Mouse (Mus musculus): ENCODE results near the gene Dnajc17. TPM values are rescaled to one million over a fixed set of nuclear protein-coding genes. Genes with fewer than 3 reads are reported as not detected.
A peak's percentile ranks its signal among the peaks of the same experiment; 100 is the strongest.

Gene Dnajc17
- polyA plus RNA-seq, 1 experiment from 2014 or later: 28.2 TPM

- no peaks in the 10 kb centered on the region for H3K36me3 ChIP-seq (replicated peaks)
- WGBS: 88% methylated on average over 5 of the region's 5 CpGs
Observed at GRCm38 (mm10) chr2:119190969-119191368, 17.6 kb downstream of the Dnajc17 start.

DNA sequence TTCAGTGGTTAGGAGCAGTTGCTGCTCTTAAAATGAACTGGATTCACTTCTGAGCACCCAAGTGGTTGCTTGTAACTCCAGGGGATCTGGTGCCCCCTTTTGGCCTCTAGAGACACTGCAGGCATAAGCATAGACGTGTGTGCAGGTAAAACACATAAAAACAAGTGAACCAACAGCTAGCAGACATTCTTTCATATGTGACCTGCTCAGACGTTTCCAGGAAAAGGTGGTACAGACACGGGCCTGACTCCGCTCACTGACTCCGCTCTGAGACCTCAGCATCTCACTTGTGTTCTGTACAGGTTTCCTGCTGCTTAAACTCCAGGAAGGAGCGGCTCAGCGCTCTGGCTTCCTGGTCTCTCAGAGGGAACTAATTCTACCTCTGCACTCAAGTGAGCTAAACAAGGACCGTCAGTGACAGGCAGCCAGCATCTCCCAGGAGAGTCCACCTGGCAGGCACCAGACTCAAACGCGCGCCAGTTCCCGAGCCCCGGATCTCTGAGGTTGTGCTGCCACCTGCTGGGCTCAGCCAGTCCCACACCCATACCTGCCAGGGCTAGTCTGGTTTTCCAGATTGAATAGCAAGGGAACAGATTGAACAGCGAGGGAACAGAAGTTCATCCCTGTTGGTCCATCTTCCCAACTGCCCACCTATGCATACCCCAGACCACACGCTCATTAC lies 19.4 kb downstream of the Dnajc17 start:
- Histone ChIP-seq H3K27me3 (ENCODE audit: poor library complexity, severe bottlenecking) (no peaks in the 10 kb centered on the region), H3K4me3 (peak overlapping the region; percentile 39), H3K9me3 (no peaks in the 10 kb centered on the region), H3K27ac (no peak overlapping the region), H3K4me1 (peaks cover 7% of the 10 kb centered on the region), H3K36me3 (replicated peaks) (peaks cover 15% of the 10 kb centered on the region)
- peak; percentile 86 for DNase-seq (ENCODE audit: extremely low spot score, low spot score)
- WGBS: 5% methylated on average over 15 of the region's 15 CpGs

More at GRCm38 (mm10) chr2:119190969-119191368, 17.6 kb downstream of the Dnajc17 start:
- no peaks in the 10 kb centered on the region for H3K9me3 ChIP-seq
- H3K4me1 ChIP-seq: peaks cover 9% of the 10 kb centered on the region
- no peak overlapping the region for H3K4me3 ChIP-seq
- no peak overlapping the region for H3K27ac ChIP-seq
- no peaks in the 10 kb centered on the region for H3K27me3 ChIP-seq (ENCODE audit: poor library complexity, severe bottlenecking)
- no peak for DNase-seq (ENCODE audit: extremely low spot score, low spot score)

- Histone ChIP-seq H3K4me3 (no peak overlapping the region), H3K27ac (no peak overlapping the region)
Observed at GRCm38 (mm10) chr2:119182914-119183313, 25.7 kb downstream of the Dnajc17 start.

DNA sequence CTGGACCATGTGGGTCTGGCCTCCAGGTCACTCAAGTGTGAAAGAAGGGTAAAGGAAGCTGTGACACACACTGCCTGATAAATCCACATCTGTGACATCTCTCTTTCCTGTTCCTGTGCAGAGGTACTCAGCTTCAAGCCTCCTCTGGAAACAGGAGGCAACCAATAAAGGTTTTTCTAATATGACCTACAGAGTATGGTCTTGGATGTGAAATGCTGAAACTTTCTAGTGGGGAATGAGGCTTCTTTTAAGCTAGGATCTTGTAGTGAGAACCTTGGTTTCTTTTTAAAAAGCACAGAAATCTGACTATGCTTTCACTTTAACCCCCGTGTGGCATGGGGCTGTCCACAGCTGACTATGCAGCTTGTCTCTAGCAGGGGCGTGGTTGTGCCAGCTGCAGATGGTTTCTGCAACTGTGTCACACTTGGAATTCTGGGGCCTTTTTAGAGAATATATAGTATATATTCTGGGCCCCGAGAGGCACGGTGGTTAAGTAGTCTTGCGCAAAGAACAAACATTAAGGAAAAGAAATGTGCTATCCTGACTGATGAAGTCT lies 31.1 kb downstream of the Dnajc17 start:
- Histone ChIP-seq H3K4me3 (no peak overlapping the region), H3K27me3 (ENCODE audit: poor library complexity, severe bottlenecking) (no peaks in the 10 kb centered on the region), H3K4me1 (peaks cover 28% of the 10 kb centered on the region), H3K9me3 (no peaks in the 10 kb centered on the region), H3K36me3 (replicated peaks) (peaks cover 48% of the 10 kb centered on the region), H3K27ac (no peak overlapping the region)
- DNase-seq (ENCODE audit: extremely low spot score, low spot score): no peak
- WGBS: 89% methylated on average over 5 of the region's 5 CpGs

More at GRCm38 (mm10) chr2:119182914-119183313, 25.7 kb downstream of the Dnajc17 start:
- no peaks in the 10 kb centered on the region for H3K27me3 ChIP-seq (ENCODE audit: poor library complexity, severe bottlenecking)
- peaks cover 64% of the 10 kb centered on the region for H3K36me3 ChIP-seq (replicated peaks)
- no peaks in the 10 kb centered on the region for H3K4me1 ChIP-seq
- WGBS: 85% methylated on average over 7 of the region's 7 CpGs
- DNase-seq (ENCODE audit: extremely low spot score, low spot score): no peak
- no peaks in the 10 kb centered on the region for H3K9me3 ChIP-seq

DNA sequence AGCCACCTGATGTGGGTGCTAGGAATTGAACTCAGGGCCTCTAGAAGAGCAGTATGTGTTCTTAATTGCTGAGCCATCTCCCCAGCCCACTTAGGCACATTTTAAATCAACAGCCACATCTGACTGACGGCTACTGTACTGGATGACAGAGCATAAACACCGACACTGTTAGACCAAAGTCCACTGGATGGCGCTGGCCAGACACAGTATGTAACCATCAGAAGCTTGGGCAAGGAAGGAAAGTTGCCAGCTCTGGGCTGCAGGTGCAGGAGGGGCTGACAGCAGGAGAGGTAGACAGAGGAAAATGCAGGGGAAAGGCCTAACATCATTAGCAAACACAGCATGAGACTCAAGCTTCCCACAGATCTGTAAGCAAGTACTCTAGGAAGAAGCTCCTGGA lies 31.8 kb downstream of the Dnajc17 start:
- Histone ChIP-seq H3K36me3 (replicated peaks) (peaks cover 51% of the 10 kb centered on the region), H3K27me3 (ENCODE audit: poor library complexity, severe bottlenecking) (no peaks in the 10 kb centered on the region), H3K4me1 (peaks cover 35% of the 10 kb centered on the region), H3K4me3 (no peak overlapping the region), H3K9me3 (no peaks in the 10 kb centered on the region), H3K27ac (no peak overlapping the region)
- WGBS: 51% methylated on average over 3 of the region's 3 CpGs
- DNase-seq (ENCODE audit: extremely low spot score, low spot score): no peak

DNA sequence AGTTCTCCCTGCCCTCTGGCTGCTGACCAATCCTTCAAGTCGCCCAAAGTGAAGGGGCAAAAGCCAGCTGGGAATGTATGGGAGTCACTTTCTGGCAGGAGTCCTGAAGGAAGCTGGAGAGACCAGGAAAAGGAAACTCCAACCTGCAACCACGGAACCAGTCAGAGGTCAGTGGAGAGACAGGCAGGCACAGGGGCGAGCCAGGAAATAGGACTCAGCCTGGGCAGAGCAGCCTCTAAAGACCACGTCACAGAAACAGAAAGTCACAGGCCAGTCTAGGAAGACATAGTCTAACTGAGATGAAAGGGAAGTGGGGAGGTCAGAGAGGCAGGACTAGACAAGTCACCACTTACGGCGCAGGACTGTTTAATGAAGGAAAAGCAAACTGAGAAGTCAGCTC lies 33.0 kb downstream of the Dnajc17 start:
- peaks cover 37% of the 10 kb centered on the region for H3K4me1 ChIP-seq
- WGBS: 71% methylated on average over 6 of the region's 6 CpGs

DNA sequence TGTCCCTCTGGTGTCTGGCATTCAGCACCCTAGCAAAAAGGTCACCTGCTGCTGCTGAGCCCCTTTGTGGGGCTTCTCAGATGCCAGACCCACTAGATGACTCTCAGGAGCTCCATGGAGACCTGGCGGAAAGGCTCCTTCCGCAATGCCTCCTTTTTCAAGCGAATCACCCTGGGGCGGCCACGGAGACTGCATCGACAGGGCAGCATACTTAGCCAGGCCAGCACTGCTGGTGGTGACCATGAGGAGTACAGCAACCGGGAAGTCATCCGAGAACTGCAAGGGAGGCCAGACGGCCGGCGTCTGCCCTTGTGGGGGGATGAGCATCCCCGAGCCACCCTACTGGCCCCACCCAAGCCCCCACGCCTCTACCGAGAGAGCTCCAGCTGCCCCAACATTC lies 33.7 kb downstream of the Dnajc17 start:
- Histone ChIP-seq H3K36me3 (replicated peaks) (peaks cover 38% of the 10 kb centered on the region), H3K4me1 (peaks cover 37% of the 10 kb centered on the region), H3K27me3 (ENCODE audit: poor library complexity, severe bottlenecking) (no peaks in the 10 kb centered on the region), H3K4me3 (no peak overlapping the region), H3K9me3 (no peaks in the 10 kb centered on the region), H3K27ac (peak overlapping the region; percentile 58)
- WGBS: 66% methylated on average over 14 of the region's 14 CpGs
- no peak for DNase-seq (ENCODE audit: extremely low spot score, low spot score)

More for the DNA sequence above, 33.0 kb downstream of the Dnajc17 start:
- Histone ChIP-seq H3K9me3 (no peaks in the 10 kb centered on the region), H3K27ac (no peak overlapping the region), H3K4me3 (no peak overlapping the region), H3K36me3 (replicated peaks) (peaks cover 46% of the 10 kb centered on the region), H3K27me3 (ENCODE audit: poor library complexity, severe bottlenecking) (no peaks in the 10 kb centered on the region)
- no peak for DNase-seq (ENCODE audit: extremely low spot score, low spot score)

DNA sequence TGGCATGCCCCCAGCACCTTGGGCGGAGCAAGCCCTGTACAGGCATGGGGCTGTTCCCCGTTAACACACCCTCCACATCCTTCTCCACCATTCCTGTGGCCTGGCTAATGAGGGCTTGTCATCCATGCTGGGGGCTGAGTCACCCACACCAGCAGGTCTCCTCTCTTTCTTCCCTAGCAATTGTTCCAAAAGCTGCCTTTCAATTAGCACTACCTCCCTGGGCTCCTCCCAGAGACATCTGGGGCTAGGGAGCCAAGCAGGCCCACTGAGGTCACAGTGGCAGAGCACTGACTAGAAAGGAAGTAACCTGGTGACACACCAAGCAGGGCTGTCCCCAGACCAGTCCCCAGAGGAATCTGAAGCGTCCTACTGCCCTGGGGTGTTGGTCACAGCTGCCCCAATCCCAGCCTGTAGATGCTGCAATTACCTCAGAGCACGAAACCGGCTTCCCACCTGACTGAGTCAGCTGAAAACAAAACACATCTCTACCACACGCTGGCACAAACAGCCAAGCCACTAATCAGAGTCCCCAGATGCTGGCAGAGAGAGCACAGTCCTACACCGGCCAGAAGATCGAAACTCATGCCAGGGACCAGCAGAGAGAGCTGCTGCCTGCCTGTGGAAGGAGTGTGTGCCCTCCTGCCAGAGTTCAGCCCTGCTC lies 34.5 kb downstream of the Dnajc17 start, which contains the start of gene Gm14137:
Gene Gm14137, plus strand, starts transcription at position 519 of the 661 bp plus-strand sequence.
- Histone ChIP-seq H3K4me1 (peaks cover 37% of the 10 kb centered on the region), H3K4me3 (no peak within 1 kb of the TSS), H3K27ac (peak within 1 kb of the TSS; percentile 58), H3K9me3 (no peaks in the 10 kb centered on the region), H3K27me3 (ENCODE audit: poor library complexity, severe bottlenecking) (peaks cover 6% of the 10 kb centered on the region), H3K36me3 (replicated peaks) (peaks cover 31% of the 10 kb centered on the region)
- no peak for DNase-seq (ENCODE audit: extremely low spot score, low spot score)
- WGBS: 40% methylated on average over 8 of the region's 8 CpGs

- Histone ChIP-seq H3K27me3 (ENCODE audit: poor library complexity, severe bottlenecking) (peaks cover 17% of the 10 kb centered on the region), H3K36me3 (replicated peaks) (peaks cover 21% of the 10 kb centered on the region), H3K27ac (peak overlapping the region; percentile 57; the same call in 1 of the 2 replicates), H3K4me1 (peaks cover 40% of the 10 kb centered on the region), H3K9me3 (no peaks in the 10 kb centered on the region), H3K4me3 (no peak overlapping the region)
- DNase-seq (ENCODE audit: extremely low spot score, low spot score): no peak
- WGBS: 36% methylated on average over 13 of the region's 13 CpGs
Observed at GRCm38 (mm10) chr2:119172862-119173576, 35.6 kb downstream of the Dnajc17 start.

GRCm38 (mm10) chr2:119172446-119172845 lies 36.1 kb downstream of the Dnajc17 start:
- DNase-seq (ENCODE audit: extremely low spot score, low spot score): no peak
- Histone ChIP-seq H3K4me3 (no peak overlapping the region), H3K27me3 (ENCODE audit: poor library complexity, severe bottlenecking) (peaks cover 23% of the 10 kb centered on the region), H3K4me1 (peaks cover 45% of the 10 kb centered on the region), H3K27ac (peak overlapping the region; percentile 57; the same call in 1 of the 2 replicates), H3K9me3 (no peaks in the 10 kb centered on the region), H3K36me3 (replicated peaks) (peaks cover 18% of the 10 kb centered on the region)
- WGBS: 89% methylated on average over 7 of the region's 7 CpGs

DNA sequence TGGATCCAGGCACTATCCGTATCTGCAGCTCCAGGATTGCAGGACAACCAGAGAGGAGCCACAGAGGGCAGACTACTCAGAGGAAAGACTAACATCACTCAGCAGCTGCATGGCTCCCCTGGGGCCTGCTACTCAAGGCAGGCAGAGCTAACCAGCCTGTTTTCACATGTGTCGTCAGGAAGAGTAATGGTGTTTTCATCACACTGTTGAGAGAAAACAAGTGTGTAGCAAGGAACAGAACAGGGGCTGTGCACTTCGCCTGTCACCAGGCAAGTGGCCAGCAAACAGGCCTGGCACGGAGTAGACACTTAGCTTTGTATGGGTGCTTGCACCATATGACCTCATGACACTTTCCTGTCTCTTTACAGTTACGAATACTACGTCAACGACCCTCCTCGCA lies 37.0 kb downstream of the Dnajc17 start:
- WGBS: 85% methylated on average over 8 of the region's 8 CpGs
- H3K4me1 ChIP-seq: peaks cover 54% of the 10 kb centered on the region
- H3K27ac ChIP-seq: no peak overlapping the region
- peaks cover 32% of the 10 kb centered on the region for H3K27me3 ChIP-seq (ENCODE audit: poor library complexity, severe bottlenecking)
- DNase-seq (ENCODE audit: extremely low spot score, low spot score): no peak
- peaks cover 14% of the 10 kb centered on the region for H3K36me3 ChIP-seq (replicated peaks)
- H3K9me3 ChIP-seq: no peaks in the 10 kb centered on the region
- H3K4me3 ChIP-seq: no peak overlapping the region

DNA sequence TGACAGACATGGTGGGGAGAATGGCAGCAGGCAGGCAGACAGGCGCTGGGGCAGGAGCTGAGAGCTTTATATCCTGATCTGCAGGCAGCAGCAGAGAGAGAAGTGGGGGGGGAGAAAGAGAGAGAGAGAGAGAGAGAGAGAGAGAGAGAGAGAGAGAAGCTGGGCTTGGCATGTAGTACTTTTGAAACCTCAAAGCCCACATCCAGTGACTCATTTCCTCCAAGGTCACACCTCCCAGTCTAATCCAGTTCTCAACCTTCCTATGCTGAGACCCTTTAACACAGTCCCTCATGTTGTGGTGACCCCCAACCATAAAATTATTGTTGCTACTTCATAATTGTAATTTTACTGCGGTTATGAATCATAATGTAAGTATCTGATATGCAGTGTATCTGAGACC lies 38.3 kb downstream of the Dnajc17 start:
- H3K4me1 ChIP-seq: peaks cover 56% of the 10 kb centered on the region
- WGBS: 75% methylated on average over 2 of the region's 2 CpGs

More for the DNA sequence above, 38.3 kb downstream of the Dnajc17 start:
- peaks cover 45% of the 10 kb centered on the region for H3K27me3 ChIP-seq (ENCODE audit: poor library complexity, severe bottlenecking)
- H3K27ac ChIP-seq: no peak overlapping the region
- H3K4me3 ChIP-seq: no peak overlapping the region
- no peaks in the 10 kb centered on the region for H3K9me3 ChIP-seq
- peaks cover 11% of the 10 kb centered on the region for H3K36me3 ChIP-seq (replicated peaks)
- DNase-seq (ENCODE audit: extremely low spot score, low spot score): no peak

All from forebrain, embryonic 10.5 days (tissue).